Mouse (Mus musculus): ENCODE data around the gene Scarb1.

DNA sequence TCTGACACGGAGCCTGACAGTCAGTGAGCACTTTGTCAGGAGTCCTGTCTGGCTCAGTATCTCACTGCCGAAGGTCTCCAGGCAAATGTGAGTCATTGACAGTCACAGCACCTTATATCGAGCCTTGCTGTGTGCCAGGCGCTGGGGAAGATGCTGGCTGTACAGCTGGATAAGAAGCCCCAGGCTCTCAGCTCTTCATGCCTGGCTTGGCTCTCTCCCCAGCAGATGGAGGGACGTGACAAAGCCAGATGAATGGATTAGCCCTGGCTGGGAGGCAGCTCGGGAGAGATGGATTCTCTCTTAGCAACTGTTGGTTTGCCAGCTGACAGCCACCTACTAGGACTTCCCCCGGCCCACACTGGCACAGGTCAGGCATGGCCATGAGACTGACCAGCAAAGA lies 78.3 kb downstream of the Scarb1 start:
- TF ChIP-seq CTCF (IDR thresholded peaks at IDR 0.05; ENCODE audit: low read depth) (no peak), EP300 (optimal IDR thresholded peaks at IDR 0.05) (no peak)
